Mouse (Mus musculus): ENCODE measurements at regions not wholly inside any gene's neighbourhood (a gene's known extent, or its start where the extent isn't known, plus 50 kb on each side); places are given as distances from the start of the nearest gene placed in this dataset.
"Not testable (repeated sequence)": the region's sequence is repeated elsewhere in the genome, so short reads cannot be mapped to it uniquely, and the experiment has no call there.

GRCm38 (mm10) chr10:46072550-46073470 lies 495.2 kb downstream of the Hace1 start:
- no peak for DNase-seq (ENCODE audit: low read depth, low spot score)

- DNase-seq (ENCODE audit: low read depth, low spot score), result no peak
Measured at GRCm38 (mm10) chr10:46087766-46088165, 510.1 kb downstream of the Hace1 start.

GRCm38 (mm10) chr10:46100837-46101236 lies 523.2 kb downstream of the Hace1 start:
- DNase-seq (ENCODE audit: low read depth, low spot score), result no peak

GRCm38 (mm10) chr10:46108810-46109209 lies 531.2 kb downstream of the Hace1 start:
- no peak for DNase-seq (ENCODE audit: low read depth, low spot score)

GRCm38 (mm10) chr10:46114631-46115130 lies 537.1 kb downstream of the Hace1 start:
- no peak for DNase-seq (ENCODE audit: low read depth, low spot score)

GRCm38 (mm10) chr10:46122409-46122808 lies 544.8 kb downstream of the Hace1 start:
- not testable (repeated sequence) for DNase-seq (ENCODE audit: low read depth, low spot score)

- no peak for DNase-seq (ENCODE audit: low read depth, low spot score)
Measured at GRCm38 (mm10) chr10:46123795-46124194, 546.2 kb downstream of the Hace1 start.

- no peak for DNase-seq (ENCODE audit: low read depth, low spot score)
Measured at GRCm38 (mm10) chr10:46135120-46135748, 557.6 kb downstream of the Hace1 start.

GRCm38 (mm10) chr10:46174035-46174434 lies 596.4 kb downstream of the Hace1 start:
- DNase-seq (ENCODE audit: low read depth, low spot score), result no peak

GRCm38 (mm10) chr10:46185763-46186458 lies 608.3 kb downstream of the Hace1 start:
- DNase-seq (ENCODE audit: low read depth, low spot score), result no peak

- peak; percentile 34 for DNase-seq (ENCODE audit: low read depth, low spot score)
Measured at GRCm38 (mm10) chr10:46194143-46194542, 616.5 kb downstream of the Hace1 start.

GRCm38 (mm10) chr10:46226837-46227402 lies 649.3 kb downstream of the Hace1 start:
- DNase-seq (ENCODE audit: low read depth, low spot score), result no peak

- no peak for DNase-seq (ENCODE audit: low read depth, low spot score)
Measured at GRCm38 (mm10) chr10:46229608-46230007, 652.0 kb downstream of the Hace1 start.

- no peak for DNase-seq (ENCODE audit: low read depth, low spot score)
Measured at GRCm38 (mm10) chr10:46235581-46235980, 658.0 kb downstream of the Hace1 start.

- DNase-seq (ENCODE audit: low read depth, low spot score), result no peak
Measured at GRCm38 (mm10) chr10:46255575-46255974, 677.9 kb downstream of the Hace1 start.

- no peak for DNase-seq (ENCODE audit: low read depth, low spot score)
Measured at GRCm38 (mm10) chr10:46269710-46270109, 692.1 kb downstream of the Hace1 start.

- no peak for DNase-seq (ENCODE audit: low read depth, low spot score)
Measured at GRCm38 (mm10) chr10:46273846-46274245, 696.2 kb downstream of the Hace1 start.

GRCm38 (mm10) chr10:46294290-46294689 lies 716.7 kb downstream of the Hace1 start:
- peak; percentile 8 for DNase-seq (ENCODE audit: low read depth, low spot score)

GRCm38 (mm10) chr10:46298352-46298751 lies 720.7 kb downstream of the Hace1 start:
- peak; percentile 8 for DNase-seq (ENCODE audit: low read depth, low spot score)

- no peak for DNase-seq (ENCODE audit: low read depth, low spot score)
Measured at GRCm38 (mm10) chr10:46299521-46299920, 721.9 kb downstream of the Hace1 start.

GRCm38 (mm10) chr10:46320328-46321038 lies 742.9 kb downstream of the Hace1 start:
- no peak for DNase-seq (ENCODE audit: low read depth, low spot score)

Data from brain, embryonic 18.5 days (tissue).